Mouse (Mus musculus): Measurements from ENCODE around the gene Gm3173. TPM values are rescaled to one million over a fixed set of nuclear protein-coding genes. Genes with fewer than 3 reads are reported as not detected.
"Not testable (repeated sequence)": the region's sequence is repeated elsewhere in the genome, so short reads cannot be mapped to it uniquely, and the experiment has no call there.

Gene Gm3173
- not detected for total RNA-seq (2021)
- long read RNA-seq, partial matches to known transcripts: 0 of 4 reads
- long read RNA-seq, other reads (novel, unspliced or antisense): 4 of 4 reads

DNA sequence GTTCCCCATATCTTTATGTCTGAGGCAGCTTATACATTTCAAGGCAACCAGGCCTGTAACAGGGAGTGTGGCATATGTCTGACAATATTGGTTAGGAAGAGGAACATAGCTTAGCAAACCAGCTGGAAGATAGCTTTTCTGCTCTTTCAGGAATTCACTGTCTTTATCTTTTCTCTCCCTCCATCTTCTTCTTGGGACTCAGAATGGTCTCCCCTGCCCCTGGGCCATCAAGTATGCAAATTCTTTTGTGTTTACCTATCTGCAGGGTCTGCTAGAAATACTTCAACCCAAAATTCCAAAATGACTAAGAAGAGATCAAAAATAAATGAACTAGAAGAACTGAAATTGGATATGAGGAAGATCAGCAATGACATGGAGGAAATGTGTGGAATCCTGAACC lies at the start of gene Gm3173:
Gene Gm3173, plus strand, starts transcription at position 301 of the 400 bp plus-strand sequence.
- not testable (repeated sequence) for DNase-seq (ENCODE audit: low spot score in 2 of 2)

GRCm38 (mm10) chr14:4385606-4386005 lies 45.2 kb upstream of the Gm3173 start:
- DNase-seq (ENCODE audit: low spot score in 2 of 2): not testable (repeated sequence)

DNA sequence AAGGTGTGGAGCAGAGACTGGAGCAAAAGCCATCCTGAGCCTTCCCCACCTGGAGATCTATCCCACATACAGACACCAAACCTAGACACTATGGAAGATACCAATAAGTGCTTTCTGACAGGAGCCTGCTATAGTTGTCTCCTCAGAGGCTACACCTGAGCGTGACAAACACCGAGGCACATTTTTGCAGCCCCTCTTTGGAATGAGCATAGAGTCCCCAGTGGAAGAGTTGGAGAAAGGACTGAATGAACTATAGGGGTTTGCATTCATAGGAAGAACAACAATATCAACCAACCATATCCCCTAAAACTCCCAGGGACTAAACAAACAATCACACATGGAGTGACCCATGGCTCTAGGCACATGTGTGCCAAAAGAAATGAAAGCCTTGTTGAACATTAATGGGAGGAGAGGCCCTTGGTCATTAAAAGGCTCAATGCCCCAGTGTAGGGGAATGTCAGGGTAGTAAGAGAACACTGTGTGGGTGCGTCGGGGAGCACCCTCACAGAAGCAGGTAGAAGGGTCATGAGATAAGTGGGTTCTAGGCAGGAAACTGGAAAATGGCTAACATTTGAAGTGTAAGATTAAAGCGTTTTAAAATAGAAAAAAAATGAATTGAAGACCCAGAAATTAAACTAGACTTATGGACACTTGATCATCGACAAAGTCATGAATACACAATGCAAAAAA lies 37.8 kb upstream of the Gm3173 start:
- not testable (repeated sequence) for DNase-seq (ENCODE audit: low spot score in 2 of 2)

DNA sequence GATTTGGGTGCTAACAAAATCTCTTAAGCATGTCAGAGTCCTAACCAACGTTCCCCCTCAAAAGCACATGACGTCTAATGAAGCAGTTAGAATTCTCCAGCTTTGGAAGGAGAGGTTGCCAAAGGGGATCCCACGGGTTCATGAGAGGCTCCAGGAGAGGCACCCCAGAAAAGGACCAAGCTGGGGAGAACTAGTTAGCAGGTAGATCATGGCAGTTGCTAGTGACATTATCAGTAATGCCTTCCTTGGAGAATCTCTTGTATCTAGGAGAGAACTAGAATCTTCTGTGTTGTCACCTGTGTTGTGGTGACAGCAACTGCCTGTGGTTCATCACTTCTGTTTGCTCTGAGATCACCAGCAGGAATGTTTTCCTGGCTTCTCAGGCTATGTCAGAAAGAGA lies 33.6 kb upstream of the Gm3173 start, which contains the start of gene Gm3159:
Gene Gm3159, plus strand, starts transcription at position 301 of the 400 bp plus-strand sequence.
- not testable (repeated sequence) for DNase-seq (ENCODE audit: low spot score in 2 of 2)

- not testable (repeated sequence) for DNase-seq (ENCODE audit: low spot score in 2 of 2)
Observed at GRCm38 (mm10) chr14:4398624-4399023, 32.2 kb upstream of the Gm3173 start.

- not testable (repeated sequence) for DNase-seq (ENCODE audit: low spot score in 2 of 2)
Observed at GRCm38 (mm10) chr14:4400115-4400789, 30.5 kb upstream of the Gm3173 start.

DNA sequence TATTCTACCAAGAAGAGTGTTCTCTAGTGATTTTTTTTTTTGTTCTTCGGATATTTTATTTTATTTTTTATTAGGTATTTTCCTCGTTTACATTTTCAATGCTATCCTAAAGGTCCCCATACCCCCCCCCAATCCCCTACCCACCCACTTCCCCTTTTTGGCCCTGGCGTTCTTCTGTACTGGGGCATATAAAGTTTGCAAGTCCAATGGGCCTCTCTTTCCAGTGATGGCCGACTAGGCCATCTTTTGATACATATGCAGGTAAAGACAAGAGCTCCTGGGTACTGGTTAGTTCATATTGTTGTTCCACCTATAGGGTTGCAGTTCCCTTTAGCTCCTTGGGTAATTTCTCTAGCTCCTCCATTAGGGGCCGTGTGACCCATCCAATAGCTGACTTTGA lies 29.5 kb upstream of the Gm3173 start:
- DNase-seq (ENCODE audit: low spot score in 2 of 2): not testable (repeated sequence)

- not testable (repeated sequence) for DNase-seq (ENCODE audit: low spot score in 2 of 2)
Observed at GRCm38 (mm10) chr14:4403840-4404239, 27.0 kb upstream of the Gm3173 start.

- DNase-seq (ENCODE audit: low spot score in 2 of 2): not testable (repeated sequence)
Observed at GRCm38 (mm10) chr14:4409939-4410338, 20.9 kb upstream of the Gm3173 start.

- not testable (repeated sequence) for DNase-seq (ENCODE audit: low spot score in 2 of 2)
Observed at GRCm38 (mm10) chr14:4414965-4415835, 15.6 kb upstream of the Gm3173 start, which contains the start of gene Gm3164. Gm3164 (plus strand) TSS chr14:4415448.

DNA sequence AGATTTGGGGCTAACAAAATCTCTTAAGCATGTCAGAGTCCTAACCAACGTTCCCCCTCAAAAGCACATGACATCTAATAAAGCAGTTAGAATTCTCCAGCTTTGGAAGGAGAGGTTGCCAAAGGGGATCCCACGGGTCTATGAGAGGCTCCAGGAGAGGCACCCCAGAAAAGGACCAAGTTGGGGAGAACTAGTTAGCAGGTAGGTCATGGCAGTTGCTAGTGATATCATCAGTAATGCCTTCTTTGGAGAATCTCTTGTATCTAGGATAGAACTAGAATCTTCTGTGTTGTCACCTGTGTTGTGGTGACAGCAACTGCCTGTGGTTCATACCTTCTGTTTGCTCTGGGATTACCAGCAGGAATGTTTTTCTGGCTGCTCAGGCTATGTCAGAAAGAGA lies 50.7 kb downstream of the Gm3173 start, which contains the start of gene Gm3182:
Gene Gm3182, plus strand, starts transcription at position 301 of the 400 bp plus-strand sequence.
- not testable (repeated sequence) for DNase-seq (ENCODE audit: low spot score in 2 of 2)

- DNase-seq (ENCODE audit: low spot score in 2 of 2): not testable (repeated sequence)
Observed at GRCm38 (mm10) chr14:4499425-4499824, 68.6 kb downstream of the Gm3173 start.

DNA sequence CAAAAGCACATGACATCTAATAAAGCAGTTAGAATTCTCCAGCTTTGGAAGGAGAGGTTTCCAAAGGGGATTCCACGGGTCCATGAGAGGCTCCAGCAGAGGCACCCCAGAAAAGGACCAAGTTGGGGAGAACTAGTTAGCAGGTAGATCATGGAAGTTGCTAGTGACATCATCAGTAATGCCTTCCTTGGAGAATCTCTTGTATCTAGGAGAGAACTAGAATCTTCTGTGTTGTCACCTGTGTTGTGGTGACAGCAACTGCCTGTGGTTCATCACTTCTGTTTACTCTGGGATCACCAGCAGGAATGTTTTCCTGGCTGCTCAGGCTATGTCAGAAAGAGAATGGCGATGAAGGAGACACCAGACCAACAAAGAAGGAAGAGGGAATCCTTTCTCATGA lies 124.3 kb downstream of the Gm3173 start, which contains the start of gene Gm3047:
Gene Gm3047, plus strand, starts transcription at position 301 of the 400 bp plus-strand sequence.
- not testable (repeated sequence) for DNase-seq (ENCODE audit: low spot score in 2 of 2)

Other genes with a start within 250 kb of the Gm3173 start
- 1 to 10 TPM in 1 of 2 experiments, under 1 TPM in 1; 0.25 to 1.8 TPM for gene Gm2974, start 248.4 kb upstream of the Gm3173 start, total RNA-seq (2021)
- gene Gm3138, start 181.4 kb upstream of the Gm3173 start, total RNA-seq (2021): not detected
- not detected for gene Gm3149, start 113.7 kb upstream of the Gm3173 start, total RNA-seq (2021)
- gene 2610042L04Rik, start 96.2 kb upstream of the Gm3173 start, total RNA-seq (2021): 1 to 10 TPM in 1 of 2 experiments, under 1 TPM in 1; 0.76 to 1.3 TPM
- gene Gm3159, start 33.5 kb upstream of the Gm3173 start, total RNA-seq (2021): not detected
- gene Gm3164, start 15.5 kb upstream of the Gm3173 start, total RNA-seq (2021): 1 to 10 TPM in 1 of 2 experiments, not detected in 1; 1.0 TPM
- not detected for gene Gm3182, start 50.8 kb downstream of the Gm3173 start, total RNA-seq (2021)
- gene Gm3047, start 124.4 kb downstream of the Gm3173 start, total RNA-seq (2021): not detected
- gene Gm8159, start 201.4 kb downstream of the Gm3173 start, total RNA-seq (2021): under 1 TPM; 0.30 to 0.51 TPM
- under 1 TPM in 1 of 2 experiments, not detected in 1; 0.33 TPM for gene Gm3239, start 233.2 kb downstream of the Gm3173 start, total RNA-seq (2021)

Measured in layer of hippocampus, adult 18-20 months (tissue).